Mouse (Mus musculus) bone marrow, adult 2 months (tissue): ENCODE measurements around the gene Pirb. TPM values are rescaled to one million over a fixed set of nuclear protein-coding genes. Genes with fewer than 3 reads are reported as not detected.

Experiments
- H3K27ac ChIP-seq: fragments of 200-500 bp; 2 replicates; pipeline ENCODE4 v1.5.1; 2012; ENCODE audit warnings: low read depth, mild to moderate bottlenecking, control low read depth, inconsistent platforms, low read length; ENCODE audit not compliant: control insufficient read depth, poor library complexity, insufficient read depth
- H3K4me1 ChIP-seq: fragments of 200-500 bp; 2 replicates; pipeline ENCODE4 v1.6.1; 2011; ENCODE audit warnings: low read length; ENCODE audit not compliant: control insufficient read depth, insufficient read depth
- H3K4me3 ChIP-seq: fragments of 200-500 bp; replicated peaks from 2 replicates; pipeline ENCODE3; 2011; ENCODE audit warnings: mild to moderate bottlenecking, low read depth, low read length, control low read depth; ENCODE audit not compliant: control insufficient read depth
- CTCF ChIP-seq: fragments of 200-500 bp; IDR thresholded peaks from 2 replicates; pipeline ENCODE4 v1.5.1; 2011; ENCODE audit warnings: low read length, control low read depth; ENCODE audit not compliant: control insufficient read depth, insufficient read depth
- POLR2A ChIP-seq: fragments of 200-500 bp; IDR thresholded peaks from 2 replicates; pipeline ENCODE4 v1.6.1; 2011; ENCODE audit warnings: low read depth, mild to moderate bottlenecking, control low read depth, low read length, borderline replicate concordance; ENCODE audit not compliant: control insufficient read depth
- WGBS: fragments of 180-500 bp; shearing (Covaris S2); methylation state at CpG from one replicate; pipeline ENCODE4 v1.1.7; 2018; 5-methylcytosine and 5-hydroxymethylcytosine counted together
- polyA plus RNA-seq: library from polyadenylated mRNA; stranded (reverse); fragments of >200 nt; gene quantifications from 2 replicates; pipeline ENCODE4 v1.2.4, GENCODE M21; 2011; ENCODE audit warnings: low replicate concordance; ENCODE audit not compliant: missing spikeins, insufficient read depth, insufficient read length

The Pirb gene
- polyA plus RNA-seq, 1 experiment: 143 TPM

DNA sequence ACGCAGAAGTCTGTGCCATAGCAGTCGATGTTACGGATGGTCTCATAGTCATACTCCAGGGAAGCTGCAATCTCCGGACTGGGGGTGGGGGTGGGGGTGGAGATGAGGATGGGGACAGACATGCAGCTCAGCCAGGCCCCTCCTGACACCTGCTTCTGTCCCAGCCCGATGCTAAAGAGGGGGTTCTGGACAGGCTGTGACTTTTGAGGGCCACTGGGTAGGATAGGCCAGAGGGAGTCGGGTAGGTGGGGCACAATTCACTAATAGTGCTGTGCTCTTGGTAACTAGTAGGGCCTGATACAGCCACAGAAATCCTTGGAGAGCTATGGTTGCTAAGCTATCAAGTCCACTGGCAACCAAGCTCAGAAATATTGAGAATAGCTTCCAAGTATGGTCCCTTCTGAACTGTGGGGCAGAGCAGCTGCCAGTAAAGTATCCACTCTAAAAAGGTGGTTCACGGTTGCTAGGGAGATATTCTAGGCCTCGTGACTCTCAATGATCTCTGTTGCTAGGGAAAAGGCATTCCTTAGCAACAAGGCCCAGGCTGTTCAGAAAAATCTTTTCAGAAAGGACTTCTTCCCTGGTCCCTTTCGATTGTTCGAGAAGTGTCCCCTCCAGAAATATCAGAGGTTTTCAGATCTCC, 36.2 kb downstream of the Pirb start:
- H3K4me1 ChIP-seq: no peaks in the 10 kb centered on the region
- H3K4me3 ChIP-seq: no peak overlapping the region
- 87% methylated on average over 10 of the region's 10 CpGs for WGBS
- H3K27ac ChIP-seq: no peak overlapping the region
- TF ChIP-seq CTCF (no peak), POLR2A (no peak)

DNA sequence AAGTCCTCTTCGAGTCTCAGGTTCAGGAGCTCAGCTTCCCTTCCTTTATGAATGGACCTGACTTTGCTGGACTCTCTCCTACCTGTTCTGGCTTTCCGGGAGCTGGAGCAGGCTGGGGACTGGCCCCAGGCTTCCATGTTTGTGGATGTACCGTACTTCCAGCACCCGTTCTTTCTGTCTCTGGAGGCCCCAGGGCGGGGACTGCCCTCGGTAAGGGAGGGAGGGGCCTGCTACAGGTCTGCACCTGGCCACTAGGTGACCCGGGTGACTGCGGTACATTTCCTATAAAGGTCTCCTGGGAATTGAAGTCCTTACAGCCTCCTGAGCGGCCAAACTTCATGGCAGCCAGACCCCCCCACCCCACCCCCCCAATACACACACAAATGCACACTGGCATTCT, 42.8 kb downstream of the Pirb start, which contains the start of gene Tmc4:
Tmc4 (minus strand) TSS at position 212 of the 400 bp plus-strand sequence.
- TF ChIP-seq CTCF (no peak), POLR2A (no peak)
- Histone ChIP-seq H3K4me3 (no peak within 1 kb of the TSS), H3K4me1 (no peaks in the 10 kb centered on the region; the same call in 1 of the 2 replicates), H3K27ac (no peak within 1 kb of the TSS)
- 80% methylated on average over 9 of the region's 9 CpGs for WGBS

DNA sequence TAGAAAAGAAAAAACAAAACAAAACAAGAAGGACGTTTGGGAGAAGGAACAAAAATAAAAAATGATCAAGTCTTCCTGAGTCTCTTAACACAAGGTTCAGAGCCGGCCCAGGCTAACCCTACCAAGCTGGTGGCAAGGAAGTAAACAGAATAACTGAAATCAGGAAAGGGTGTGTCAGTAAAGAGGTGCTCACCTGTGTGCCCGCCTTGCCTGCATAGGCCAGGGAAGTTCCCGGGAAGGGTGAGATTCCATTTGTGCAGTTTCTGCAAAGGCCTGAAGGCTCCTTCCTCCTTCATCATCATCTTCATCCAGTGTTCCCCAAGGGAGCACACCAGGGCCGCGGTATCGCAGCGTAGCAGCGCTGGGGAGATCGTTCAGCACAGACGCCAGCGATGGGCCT, 43.8 kb downstream of the Pirb start:
- 87% methylated on average over 12 of the region's 12 CpGs for WGBS
- Histone ChIP-seq H3K4me3 (no peak overlapping the region), H3K4me1 (no peaks in the 10 kb centered on the region; the same call in 1 of the 2 replicates), H3K27ac (no peak overlapping the region)
- TF ChIP-seq POLR2A (no peak), CTCF (no peak)

DNA sequence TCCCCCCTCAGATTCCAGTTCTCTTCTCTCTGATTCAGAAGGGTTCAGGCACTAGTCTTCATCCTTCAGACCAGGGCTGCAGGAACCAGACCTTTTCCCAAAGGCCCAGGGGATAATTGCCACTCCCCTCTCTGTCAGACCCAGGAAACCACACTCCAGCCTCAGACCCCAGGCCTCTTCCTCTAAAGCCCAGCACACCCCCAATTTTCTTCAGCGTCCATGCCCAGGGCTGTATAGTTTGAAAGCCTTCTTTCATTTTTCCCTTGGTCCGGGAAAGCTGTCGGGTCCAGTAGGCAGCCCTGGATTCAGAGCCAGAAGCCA, 45.0 kb downstream of the Pirb start:
- 67% methylated on average over 3 of the region's 3 CpGs for WGBS
- TF ChIP-seq CTCF (no peak), POLR2A (no peak)
- Histone ChIP-seq H3K4me3 (no peak overlapping the region), H3K4me1 (no peaks in the 10 kb centered on the region; the same call in 1 of the 2 replicates), H3K27ac (no peak overlapping the region)

DNA sequence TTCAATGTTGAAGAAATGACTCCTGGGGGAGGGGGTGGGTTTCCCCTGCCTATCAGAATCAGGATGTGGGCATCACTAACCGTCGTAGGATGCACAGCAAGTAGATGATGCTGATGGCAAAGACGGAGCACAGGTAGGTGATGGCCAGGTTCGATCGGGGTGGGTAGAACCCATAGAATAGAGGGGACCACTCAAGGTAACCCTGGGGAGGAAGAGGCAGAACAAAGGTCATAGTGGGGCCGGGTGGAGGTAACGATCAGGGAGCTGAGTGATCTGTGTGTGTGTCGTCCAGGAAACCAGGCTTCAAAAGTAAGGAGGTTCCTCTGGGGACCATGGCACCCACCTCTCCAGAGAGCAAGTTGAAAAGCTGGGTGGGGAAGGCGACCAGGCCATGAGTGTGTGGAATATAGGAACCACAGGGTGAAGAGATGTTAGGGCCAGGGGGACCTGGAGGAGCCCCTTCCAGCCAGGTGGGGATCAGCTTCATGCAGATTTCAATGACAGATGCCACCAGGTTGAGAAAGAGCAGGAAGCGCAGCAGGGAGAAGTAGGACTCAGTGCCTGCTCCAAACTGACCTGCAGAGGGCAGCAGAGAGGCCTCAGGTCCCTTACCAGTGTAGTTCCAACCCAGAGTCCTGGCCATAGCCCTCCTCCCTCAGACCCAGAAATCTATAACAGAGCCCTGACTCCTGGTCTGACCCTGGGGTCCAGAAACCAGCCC, 45.5 kb downstream of the Pirb start:
- no peak overlapping the region for H3K27ac ChIP-seq
- TF ChIP-seq CTCF: peak; percentile 98
- no peak for TF ChIP-seq POLR2A
- 60% methylated on average over 10 of the region's 10 CpGs for WGBS
- no peaks in the 10 kb centered on the region; the same call in 1 of the 2 replicates for H3K4me1 ChIP-seq
- H3K4me3 ChIP-seq: no peak overlapping the region

DNA sequence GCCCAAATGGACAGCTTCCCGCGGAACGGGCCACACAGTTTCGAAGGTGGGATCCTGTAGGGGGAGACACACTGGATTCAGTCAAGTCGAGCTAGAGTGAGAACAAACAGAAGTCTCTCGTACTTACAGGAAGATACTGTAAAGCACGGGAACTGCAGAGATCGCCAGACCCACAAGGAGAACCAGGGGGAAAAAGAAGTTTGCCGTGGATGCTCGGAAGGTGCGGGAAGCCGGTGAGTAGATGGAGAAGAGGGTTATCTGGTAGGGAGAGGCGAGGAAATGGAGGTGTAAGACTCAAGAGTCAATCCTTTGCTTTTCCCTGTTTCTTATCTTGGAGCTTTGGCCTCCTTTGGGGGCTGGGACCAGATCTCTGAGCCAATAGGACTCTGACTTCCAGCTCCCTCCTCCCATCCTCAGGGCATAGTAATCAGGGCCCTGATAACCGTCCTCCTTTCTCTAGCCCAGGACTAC, 53.2 kb downstream of the Pirb start:
- Histone ChIP-seq H3K27ac (no peak overlapping the region), H3K4me3 (no peak overlapping the region), H3K4me1 (peaks cover 3% of the 10 kb centered on the region; the same call in 1 of the 2 replicates)
- WGBS: 36% methylated on average over 14 of the region's 14 CpGs
- no peak for TF ChIP-seq CTCF
- no peak for TF ChIP-seq POLR2A

DNA sequence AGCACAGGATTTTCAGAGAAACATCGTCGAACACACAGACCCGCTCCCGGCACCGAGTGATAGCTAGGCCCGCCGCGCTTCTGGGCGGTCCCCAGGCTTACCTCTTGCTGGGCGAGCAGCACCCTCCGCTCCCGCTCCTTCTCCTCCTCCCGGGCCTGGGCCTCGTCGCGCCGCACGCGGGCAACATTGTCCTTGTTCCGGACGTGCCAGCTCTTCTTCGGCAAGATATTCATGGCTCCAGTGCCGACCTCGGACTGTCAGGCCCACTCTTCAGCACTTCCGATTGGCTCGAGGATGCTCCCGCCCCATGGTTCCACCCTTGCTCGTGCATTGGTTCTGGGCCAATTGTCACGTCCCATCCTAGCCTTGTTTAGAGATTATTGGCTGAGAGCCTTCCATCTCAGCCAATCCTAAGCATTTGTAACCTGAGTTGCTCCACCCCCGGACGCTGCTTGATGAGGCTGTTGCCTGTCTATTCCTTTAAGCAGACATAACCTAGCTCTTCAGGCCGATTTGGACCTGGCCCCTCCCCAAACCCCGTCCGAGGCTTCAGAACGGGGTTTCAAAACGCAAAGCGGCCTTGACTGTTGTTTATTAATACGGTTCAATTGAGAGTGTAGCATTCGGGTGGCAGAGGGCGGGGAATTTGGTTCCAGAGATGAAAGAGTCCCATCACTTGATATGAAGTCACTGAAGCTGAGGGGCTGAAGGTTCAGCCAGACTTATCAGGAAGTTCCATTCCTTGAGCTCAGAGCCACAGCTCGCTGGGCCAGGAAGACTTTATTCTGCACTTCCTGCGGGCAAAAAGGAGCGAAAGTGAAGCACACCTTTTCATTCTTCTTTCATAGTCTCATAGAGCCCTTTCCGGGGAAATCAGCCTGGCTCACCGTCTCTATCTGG, 54.7 kb downstream of the Pirb start, which contains the start of gene Leng1:
Leng1 (minus strand) TSS at position 626 of the 900 bp plus-strand sequence.
- peak within 1 kb of the TSS; percentile 80 for H3K27ac ChIP-seq
- 2% methylated on average over 45 of the region's 45 CpGs for WGBS
- peaks cover 3% of the 10 kb centered on the region; the same call in 1 of the 2 replicates for H3K4me1 ChIP-seq
- H3K4me3 ChIP-seq: peak within 1 kb of the TSS; percentile 86
- peak; percentile 84 for TF ChIP-seq POLR2A
- no peak for TF ChIP-seq CTCF

DNA sequence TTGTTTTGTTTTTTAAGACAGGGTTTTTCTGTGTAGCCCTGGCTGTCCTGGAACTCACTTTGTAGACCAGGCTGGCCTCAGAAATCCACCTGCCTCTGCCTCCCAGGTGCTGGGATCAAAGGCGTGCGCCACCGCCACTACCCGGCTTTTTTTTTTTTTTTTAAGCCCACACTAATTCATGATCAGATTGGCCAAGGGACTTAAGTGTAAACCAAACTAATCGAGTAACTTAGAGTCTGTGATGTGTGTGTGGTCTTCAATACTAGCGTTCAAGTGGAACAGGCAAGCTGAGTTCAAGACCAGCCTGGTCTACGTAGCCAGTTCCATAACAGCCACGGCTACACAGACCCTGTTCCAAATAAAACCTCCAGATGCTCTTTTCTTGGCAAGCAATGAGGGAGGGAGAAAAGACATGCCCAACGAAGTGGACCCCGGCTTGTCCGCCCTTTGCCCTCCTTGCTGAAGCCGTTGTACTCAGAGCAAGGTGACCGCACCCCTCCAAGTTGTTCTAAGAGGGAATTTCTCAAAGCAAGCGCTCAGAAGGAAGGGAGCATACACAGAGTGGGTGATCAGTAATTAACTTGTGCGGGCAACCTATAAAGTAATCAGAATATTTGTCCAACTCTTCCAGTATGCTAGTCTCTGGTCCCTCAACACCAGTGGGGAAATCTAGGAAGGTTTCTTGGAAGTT, 55.5 kb downstream of the Pirb start:
- Histone ChIP-seq H3K4me1 (peaks cover 3% of the 10 kb centered on the region; the same call in 1 of the 2 replicates), H3K27ac (peak overlapping the region; percentile 80), H3K4me3 (peak overlapping the region; percentile 86)
- WGBS: 26% methylated on average over 15 of the region's 15 CpGs
- no peak for TF ChIP-seq POLR2A
- no peak for TF ChIP-seq CTCF

Other genes with a start within 250 kb of the Pirb start
- 7.8 and 11.9 TPM in 2 replicates for gene Tarm1, start 217.8 kb downstream of the Pirb start, polyA plus RNA-seq
- 1.1 TPM in 1 of 2 replicates, not detected in the other for gene Oscar, start 104.2 kb downstream of the Pirb start, polyA plus RNA-seq
- 372 and 377 TPM in 2 replicates for gene Ndufa3, start 103.0 kb downstream of the Pirb start, polyA plus RNA-seq
- 12.2 and 42.0 TPM in 2 replicates for gene Tfpt, start 90.5 kb downstream of the Pirb start, polyA plus RNA-seq
- 26.4 and 45.2 TPM in 2 replicates for gene Prpf31, start 90.4 kb downstream of the Pirb start, polyA plus RNA-seq
- 72.1 and 112 TPM in 2 replicates for gene Cnot3, start 75.1 kb downstream of the Pirb start, polyA plus RNA-seq
- 5.5 and 9.8 TPM in 2 replicates for gene Leng1, start 54.6 kb downstream of the Pirb start, polyA plus RNA-seq
- gene Tmc4, start 42.8 kb downstream of the Pirb start, polyA plus RNA-seq: 16.0 and 39.8 TPM in 2 replicates
- gene Tsen34, start 27.5 kb downstream of the Pirb start, polyA plus RNA-seq: 23.8 and 25.8 TPM in 2 replicates
- 19.5 and 43.5 TPM in 2 replicates for gene Mboat7, start 26.9 kb downstream of the Pirb start, polyA plus RNA-seq
- gene Rps9, start 16.4 kb downstream of the Pirb start, polyA plus RNA-seq: 3,380 and 3,507 TPM in 2 replicates
- 0.72 and 4.4 TPM in 2 replicates for gene Gm15448, start 105.3 kb upstream of the Pirb start, polyA plus RNA-seq
- 8.9 and 15.8 TPM in 2 replicates for gene Pira2, start 124.7 kb upstream of the Pirb start, polyA plus RNA-seq
- gene Gm14548, start 177.7 kb upstream of the Pirb start, polyA plus RNA-seq: 3.1 and 17.6 TPM in 2 replicates
- 5.3 and 20.8 TPM in 2 replicates for gene Lilra6, start 195.1 kb upstream of the Pirb start, polyA plus RNA-seq